Mouse (Mus musculus) neutrophil, adult 5-6 weeks (primary cell): ENCODE results near the gene Fam110c. TPM values are rescaled to one million over a fixed set of nuclear protein-coding genes. Genes with fewer than 3 reads are reported as not detected.

Experiments
- ATAC-seq: fragments of 151-379, 151-347 bp; 2 replicates; pipeline ENCODE4 v1.8.0; 2017; ENCODE audit warnings: mild to moderate bottlenecking, moderate TSS enrichment; ENCODE audit not compliant: insufficient number of reproducible peaks, poor library complexity, low FRiP score, severe bottlenecking; ENCODE audit errors: extremely low read depth
- total RNA-seq: library from RNA; stranded (forward); fragments of 200-1000 nt; gene quantifications from 2 replicates; pipeline ENCODE4 v1.2.3, GENCODE M21; 2017

Gene Fam110c
- total RNA-seq = 0.37 TPM in 1 of 2 replicates, not detected in the other

DNA sequence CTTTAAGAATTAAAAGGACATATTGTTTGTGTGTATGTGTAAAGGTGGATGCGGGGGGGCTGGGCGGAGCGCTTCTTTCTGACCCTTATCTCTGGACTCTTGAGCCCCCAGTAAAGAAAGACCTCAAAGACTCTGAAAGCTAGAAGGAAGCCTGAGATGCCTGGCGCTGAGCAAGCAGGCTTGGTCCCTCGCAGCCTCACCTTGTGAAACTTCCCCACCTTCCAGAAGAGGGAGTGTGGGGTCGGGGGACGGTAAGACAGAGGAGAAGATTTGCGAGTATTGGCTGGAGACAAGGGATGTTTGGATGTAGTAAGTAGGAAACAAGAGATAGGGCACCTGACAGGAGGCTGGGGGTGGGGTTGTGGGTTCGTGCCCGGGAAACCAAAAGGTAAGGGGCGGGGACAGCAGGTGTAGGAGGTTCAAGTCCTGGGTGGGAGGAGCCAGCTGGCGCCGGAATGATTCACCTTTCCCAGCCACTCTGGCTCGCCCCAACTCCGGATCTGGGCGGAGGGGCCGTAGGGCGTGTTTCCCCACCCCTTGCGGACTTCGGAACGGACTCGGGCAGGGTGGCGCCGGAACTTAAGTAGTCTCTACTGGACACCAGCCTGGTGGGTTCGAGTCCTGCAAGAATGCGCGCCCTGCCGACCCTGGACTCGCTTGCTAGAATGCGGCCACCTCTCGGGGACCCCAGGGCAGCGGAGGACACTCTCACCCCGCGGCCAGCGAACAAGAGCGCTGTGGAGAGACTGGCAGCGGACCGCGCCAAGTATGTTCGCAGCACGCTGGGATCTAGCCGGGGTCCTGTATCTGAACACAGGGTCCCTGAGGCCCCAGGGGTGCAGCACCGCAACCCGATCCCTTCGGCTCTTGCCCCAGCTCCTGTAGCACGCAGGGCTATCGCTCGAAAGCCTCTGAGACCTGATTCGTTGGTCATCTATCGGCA is at the start of gene Fam110c:
Gene Fam110c (plus strand): TSS at position 450 of the 943 bp plus-strand sequence.
- ATAC-seq = no peak

GRCm38 (mm10) chr12:31026423-31026822 is 47.2 kb upstream of the Fam110c start:
- ATAC-seq = no peak

DNA sequence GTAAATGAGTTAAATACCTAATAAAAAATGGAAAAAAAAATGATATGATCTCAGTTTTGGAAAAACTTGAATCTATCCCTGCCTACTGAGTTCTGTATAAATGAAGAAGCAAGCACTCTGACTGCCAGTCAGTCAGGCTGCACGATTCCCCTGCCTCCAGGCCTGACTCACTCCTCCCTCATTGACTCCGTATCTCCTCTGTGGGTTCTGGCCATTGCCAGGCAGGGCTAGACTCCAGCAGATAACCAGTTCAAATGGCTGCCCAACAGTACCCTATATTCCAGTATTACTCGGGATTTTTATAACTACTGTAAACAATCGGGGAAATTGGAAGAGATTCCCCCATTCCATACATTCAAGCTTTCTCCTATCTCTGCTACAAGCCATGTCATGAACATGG is 21.6 kb upstream of the Fam110c start:
- no peak for ATAC-seq

DNA sequence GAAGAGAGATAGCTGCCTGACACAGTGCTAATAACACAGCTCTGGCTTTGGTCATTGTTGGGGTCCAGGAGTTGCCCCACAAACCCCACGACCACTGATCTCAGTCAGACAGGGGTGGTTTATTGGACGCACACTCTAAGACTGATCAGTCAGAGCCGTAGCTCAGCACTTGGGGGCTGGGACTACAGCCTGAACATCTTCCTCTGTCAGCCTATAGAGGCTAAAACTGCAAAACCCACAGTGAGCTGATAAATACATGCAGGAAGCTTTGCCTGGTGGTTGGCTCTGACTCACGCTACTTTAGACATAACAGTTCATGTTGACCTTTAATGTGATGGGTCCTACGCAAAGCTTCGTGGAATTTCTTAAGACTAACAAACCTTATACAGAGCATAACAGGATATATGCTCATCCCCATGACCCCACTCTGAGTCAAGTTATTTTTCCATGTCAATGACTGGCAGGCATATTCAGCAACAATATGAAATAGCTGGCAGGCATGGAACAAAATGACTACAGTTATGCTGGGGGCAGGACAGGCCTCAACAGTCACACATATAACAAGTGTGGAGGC is 17.3 kb upstream of the Fam110c start:
- no peak for ATAC-seq

- no peak for ATAC-seq
These were observed 14.2 kb upstream of the Fam110c start for GRCm38 (mm10) chr12:31059393-31059853.

- ATAC-seq = no peak
These were observed 13.4 kb upstream of the Fam110c start for GRCm38 (mm10) chr12:31060245-31060644.

- no peak for ATAC-seq
These were observed 2.4 kb upstream of the Fam110c start for GRCm38 (mm10) chr12:31071222-31071621.

- ATAC-seq = peak; percentile 30; the same call in 1 of the 2 replicates
These were observed 710 bp downstream of the Fam110c start for GRCm38 (mm10) chr12:31074355-31074786.

DNA sequence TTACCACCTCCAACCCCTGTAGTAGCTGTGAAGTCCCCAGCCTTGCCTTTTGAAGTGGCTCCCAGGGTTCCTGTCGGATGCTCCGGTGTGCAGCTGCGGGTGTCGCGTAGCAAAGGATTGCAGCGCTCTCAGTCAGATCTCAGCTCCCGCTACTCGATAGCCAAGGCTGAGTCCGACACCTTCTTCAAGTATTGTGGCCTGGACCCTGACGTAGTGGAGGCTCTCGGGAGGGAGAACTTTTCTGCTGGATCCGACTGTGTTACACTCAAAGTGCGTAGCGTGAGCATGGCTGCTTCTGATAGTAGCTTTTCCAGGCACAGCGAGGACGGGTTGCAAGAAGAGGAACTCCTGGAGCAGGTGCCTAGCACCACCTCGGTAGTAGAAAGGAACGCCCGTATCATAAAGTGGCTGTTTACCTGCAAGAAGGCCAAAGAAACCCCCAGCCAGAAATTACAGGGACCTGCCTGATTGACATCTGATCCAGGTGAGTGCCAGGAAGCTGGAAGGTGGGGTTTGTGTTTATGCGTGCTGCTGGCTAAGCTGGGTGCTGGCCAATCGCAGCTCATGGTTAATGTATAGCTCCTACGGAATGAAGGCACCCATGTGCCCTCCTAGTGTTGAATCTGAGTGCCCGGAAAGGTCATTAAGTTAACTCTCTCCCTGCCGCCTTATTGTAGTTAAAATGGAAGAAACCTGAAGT is 1.3 kb downstream of the Fam110c start:
- ATAC-seq = 0 out of 2 replicates have a peak, but pooled peaks have one; percentile 3

GRCm38 (mm10) chr12:31077020-31077419 is 3.4 kb downstream of the Fam110c start:
- no peak for ATAC-seq

- ATAC-seq = no peak
These were observed 4.4 kb downstream of the Fam110c start for GRCm38 (mm10) chr12:31078030-31078429.

DNA sequence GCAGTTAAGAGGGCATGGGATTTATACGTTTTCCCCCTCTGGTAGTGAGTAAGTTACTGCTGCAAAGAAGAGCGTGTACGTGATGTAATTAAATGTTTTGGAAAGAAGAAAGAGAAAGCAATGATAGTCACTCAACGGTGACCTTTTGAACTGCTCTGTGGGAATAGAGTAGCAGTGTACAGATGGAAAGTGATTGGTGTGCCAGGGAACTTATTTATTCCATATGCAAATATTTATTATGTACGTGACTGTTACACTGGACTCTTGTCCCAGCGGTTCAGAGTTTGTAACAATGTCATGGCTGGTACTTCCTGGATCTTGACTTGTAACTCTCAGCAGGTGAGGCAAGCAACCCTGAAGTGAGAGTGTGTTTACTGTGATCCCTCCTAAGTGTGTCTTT is 6.7 kb downstream of the Fam110c start:
- no peak for ATAC-seq

GRCm38 (mm10) chr12:31080890-31081554 is 7.4 kb downstream of the Fam110c start:
- ATAC-seq = no peak

GRCm38 (mm10) chr12:31083007-31083406 is 9.3 kb downstream of the Fam110c start:
- no peak for ATAC-seq

- ATAC-seq = no peak
These were observed 9.7 kb downstream of the Fam110c start for GRCm38 (mm10) chr12:31083407-31083806.

GRCm38 (mm10) chr12:31087060-31087459 is 13.4 kb downstream of the Fam110c start:
- no peak for ATAC-seq

- ATAC-seq = no peak
These were observed 16.7 kb downstream of the Fam110c start for GRCm38 (mm10) chr12:31090401-31090800.

DNA sequence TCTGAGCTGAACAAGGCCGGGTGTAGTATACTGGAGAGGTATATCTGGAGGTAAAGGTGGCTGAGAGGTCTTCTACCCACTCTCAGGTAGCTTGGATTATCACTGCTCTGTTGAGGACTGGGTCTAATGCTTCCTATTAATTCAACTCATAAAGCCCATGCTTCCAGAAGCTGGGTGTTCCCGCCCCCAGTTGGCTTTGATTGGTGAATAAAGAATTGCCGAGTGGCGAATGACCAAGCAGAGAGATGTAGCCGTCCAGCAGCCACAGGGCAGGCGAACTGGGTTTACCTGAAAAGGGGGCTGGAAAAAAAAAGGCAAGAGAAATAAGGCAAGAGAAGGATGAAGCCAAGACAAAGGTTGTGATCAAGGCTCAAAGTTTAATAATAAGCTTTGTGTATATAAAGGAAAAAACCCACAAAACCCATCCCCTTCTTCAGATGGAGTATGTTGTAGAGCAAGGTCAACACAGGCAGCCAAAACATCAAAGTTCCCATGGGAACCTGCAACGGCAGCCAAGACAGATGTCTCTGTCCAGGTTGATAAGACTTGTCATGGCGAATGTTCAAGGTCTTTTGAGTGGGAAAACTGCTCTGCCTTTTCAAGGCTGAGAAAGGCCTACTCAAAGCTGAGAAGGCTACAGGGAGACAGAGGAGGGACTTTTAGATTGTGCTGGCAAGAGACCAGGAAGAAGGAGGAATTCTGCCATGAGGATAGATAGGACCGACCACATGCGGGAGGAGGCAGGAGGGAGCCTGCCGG is 17.4 kb downstream of the Fam110c start:
- no peak for ATAC-seq
